Mouse (Mus musculus) forelimb bud, embryonic 11.5 days (tissue): ENCODE results near the gene Cbfa2t2.

Source experiments
- DNase-seq: peaks from one replicate; pipeline ENCODE4 v3.0.0-alpha.2; 2012; ENCODE audit warnings: low read depth, low spot score

The Cbfa2t2 gene

DNA sequence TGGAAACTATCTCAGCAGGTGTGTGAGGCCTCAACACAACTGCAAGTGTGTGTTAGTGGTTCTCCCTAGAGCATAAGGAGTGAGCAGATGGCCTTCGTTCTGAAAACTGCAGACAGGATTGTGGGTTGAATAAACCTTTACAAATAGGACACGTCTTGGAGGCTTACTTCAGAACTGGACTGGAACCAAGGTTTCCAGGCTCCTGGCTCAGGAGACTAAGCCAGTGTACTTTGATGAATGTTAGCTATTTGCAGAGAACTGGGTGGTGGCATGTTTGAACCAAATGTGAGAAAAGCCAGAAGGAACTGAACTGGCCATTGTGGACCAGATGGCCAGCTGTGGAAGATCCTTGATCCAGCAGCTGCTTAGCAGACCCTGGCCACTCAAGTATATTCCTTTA lies 102.0 kb downstream of the Cbfa2t2 start:
- no peak for DNase-seq

DNA sequence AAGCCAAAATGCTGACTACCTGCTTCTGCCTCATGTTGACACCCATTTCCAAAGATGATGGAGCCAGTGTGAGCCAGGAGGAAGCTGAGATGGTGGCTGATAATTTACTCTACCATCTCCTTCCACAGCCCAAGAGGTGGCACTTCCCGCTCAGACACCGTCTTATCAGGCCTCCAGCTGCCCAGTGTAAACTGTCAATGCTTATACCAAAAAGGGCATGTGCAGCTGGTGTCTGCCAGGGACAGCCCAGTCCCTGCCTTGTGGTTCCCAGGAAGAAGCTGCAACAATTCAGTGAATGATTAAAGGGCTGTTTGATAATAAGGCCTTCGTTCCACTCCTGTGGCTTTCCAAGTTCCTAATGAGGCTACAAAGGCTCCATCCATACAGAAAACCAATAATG lies 102.4 kb downstream of the Cbfa2t2 start:
- DNase-seq: no peak

DNA sequence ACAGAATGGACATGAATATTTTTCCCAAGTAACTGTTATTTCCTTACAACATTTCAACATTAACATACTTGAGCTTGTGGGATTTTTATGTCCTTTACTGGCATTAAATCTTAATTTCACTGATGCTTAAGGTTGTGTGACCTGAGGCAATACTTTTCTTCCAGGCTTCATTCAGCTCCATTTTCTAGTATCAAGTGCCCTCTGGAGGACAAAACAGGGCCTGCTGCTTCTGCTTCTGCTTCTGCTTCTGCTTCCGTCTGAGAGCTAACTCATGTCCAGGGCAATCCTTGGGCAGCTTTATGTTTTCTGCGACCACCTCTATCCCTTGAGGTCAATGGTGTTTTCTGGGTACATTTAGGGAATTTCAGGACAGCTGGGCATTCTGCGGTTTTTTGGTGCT lies 103.4 kb downstream of the Cbfa2t2 start:
- no peak for DNase-seq

DNA sequence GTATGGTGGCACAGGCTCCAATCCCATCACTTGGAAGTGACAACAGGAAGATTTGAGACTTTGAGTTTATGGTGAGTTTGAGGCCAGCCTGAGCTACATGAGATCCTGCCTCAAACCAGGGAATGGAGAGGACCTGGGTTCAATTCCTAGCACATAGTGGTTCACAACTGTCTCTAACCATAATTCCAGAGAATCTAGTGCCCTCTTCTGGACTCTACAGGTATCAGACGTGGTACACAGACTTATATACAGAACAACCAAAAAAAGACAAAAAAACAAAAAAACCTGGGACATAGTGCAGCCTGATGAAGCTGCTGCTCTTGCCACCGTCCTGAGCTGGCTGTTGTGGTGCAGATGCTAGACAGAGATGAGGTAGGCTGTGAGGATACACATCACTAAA lies 105.3 kb downstream of the Cbfa2t2 start:
- no peak for DNase-seq

DNA sequence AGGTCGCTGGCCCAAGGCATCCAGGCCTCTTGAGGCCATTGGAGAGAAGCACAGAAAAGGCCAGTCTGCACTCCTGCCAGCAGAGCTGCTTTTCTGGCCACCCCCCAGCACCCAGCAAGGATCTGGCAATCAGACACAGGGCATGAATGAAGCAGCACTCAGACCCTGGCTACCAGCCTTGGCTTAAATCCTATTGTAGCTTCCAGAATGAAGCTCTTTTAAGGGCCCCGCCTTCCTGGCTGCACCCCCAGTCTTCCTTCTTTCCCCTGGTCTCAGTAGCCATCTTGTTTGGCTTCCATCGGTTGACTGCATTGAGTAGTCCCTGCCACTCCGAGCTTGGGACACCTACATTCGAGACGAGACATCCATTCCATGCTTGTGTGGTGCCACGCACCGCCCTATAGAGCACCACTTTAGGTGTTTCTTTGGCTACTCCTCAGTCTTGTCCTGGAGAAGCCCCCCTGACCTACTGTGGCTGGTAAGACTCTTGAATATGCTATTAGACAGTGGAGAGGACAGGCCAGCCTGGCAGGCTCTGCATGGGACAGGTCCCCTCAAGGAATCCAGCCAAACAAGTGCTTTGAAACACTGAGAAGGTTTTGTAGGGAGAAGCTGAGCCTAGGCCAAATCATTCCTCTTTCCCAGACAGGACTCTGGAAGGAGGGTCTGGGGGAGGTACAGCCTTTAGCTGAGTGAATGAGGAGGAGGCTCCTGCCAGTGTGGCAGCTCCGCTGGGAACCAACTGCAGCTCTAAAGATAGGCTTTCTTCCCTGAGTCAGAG lies 107.5 kb downstream of the Cbfa2t2 start:
- no peak for DNase-seq

DNA sequence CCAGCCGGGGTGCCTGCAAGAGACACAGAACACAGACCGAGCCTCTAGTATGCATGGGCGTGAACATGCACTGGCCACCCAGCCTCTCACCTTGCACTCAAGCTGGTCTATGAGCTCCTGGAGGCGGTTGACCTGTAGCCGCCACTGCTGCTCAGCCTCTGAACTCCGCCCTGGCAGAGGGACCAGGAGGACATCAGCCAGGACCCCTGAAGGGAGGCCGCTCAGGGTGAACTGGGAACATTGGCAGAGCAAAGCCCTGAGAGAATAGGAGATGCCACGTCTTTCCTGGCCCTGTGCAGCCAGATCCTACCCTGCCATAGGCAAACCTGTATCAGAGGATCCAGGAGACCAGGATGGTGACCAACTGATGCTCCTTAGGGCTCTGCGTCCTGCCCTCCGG lies 110.4 kb downstream of the Cbfa2t2 start, which contains the start of gene 1700003F12Rik:
1700003F12Rik (plus strand) TSS at position 375 of the 400 bp plus-strand sequence.
- DNase-seq: no peak

DNA sequence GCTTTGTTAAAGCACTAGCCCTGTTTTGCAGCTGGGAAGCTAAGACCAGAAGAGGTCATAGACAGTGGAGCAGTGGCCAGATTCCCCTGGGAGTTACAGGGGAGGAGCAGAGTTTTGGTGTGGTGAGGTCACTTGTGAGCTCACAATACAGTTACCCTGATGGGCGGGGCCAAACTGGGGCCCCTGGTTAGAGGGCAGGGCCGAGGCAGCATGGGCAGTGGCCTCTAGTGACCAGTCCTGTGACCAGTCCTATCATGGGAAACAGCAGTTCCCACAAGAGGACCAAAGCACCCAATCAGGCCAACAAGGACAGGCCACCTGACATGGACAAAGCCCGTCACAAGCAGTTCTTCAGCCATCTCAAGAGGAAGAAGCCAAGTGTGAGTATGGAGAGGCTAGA lies 112.4 kb downstream of the Cbfa2t2 start:
- DNase-seq: no peak

DNA sequence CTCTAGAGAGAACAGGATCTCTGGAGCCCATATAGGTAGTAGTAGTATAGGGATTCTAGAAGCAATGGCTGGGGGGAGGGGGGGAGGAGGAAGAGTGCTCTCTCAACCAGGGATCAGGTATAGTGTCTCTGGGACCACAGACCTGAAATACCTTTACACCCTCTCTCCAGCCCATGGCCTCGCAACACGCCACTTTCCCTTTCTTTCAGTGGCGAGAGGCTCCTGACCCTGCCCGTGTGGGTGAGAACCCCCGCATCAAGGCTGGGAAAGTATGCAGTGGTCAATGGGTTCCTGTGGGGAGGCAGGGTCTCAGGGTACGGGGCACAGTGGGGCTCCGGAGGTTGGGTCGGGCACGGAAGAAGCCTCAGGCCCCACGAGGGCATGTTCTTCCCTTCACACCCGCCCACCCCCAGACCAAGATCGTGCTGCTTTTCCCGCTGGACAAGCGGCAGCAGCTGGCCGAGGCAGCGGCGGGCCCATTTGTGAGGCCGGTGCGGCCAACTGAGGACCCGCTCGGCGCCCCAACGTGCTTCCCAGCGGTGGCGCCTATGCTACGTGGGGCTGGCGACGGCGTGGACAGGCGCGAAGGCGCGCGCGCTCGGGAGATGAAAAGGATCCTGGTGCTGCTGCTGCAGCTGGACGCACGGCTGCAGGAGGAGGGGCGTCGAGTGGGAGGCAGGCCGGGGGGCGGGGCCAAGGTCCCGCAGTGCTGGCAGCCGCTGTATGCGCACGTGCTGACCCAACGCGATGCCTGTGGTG lies 113.0 kb downstream of the Cbfa2t2 start:
- peak; percentile 76 for DNase-seq

DNA sequence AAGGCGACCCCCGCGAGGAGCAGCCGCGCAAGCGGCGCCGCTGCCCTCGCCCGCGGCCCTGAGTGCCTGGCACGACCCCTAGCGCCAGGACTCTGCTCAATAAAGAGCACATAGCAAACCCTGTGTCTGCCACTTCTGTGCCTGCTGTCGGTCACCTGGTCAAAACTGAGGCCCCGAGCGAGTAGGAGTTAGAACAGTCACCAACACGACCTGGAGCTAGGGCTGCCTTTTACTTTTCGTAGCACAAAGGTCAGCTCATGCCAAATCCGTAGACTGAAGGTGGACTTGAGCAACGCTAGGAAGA lies 113.6 kb downstream of the Cbfa2t2 start:
- no peak for DNase-seq

DNA sequence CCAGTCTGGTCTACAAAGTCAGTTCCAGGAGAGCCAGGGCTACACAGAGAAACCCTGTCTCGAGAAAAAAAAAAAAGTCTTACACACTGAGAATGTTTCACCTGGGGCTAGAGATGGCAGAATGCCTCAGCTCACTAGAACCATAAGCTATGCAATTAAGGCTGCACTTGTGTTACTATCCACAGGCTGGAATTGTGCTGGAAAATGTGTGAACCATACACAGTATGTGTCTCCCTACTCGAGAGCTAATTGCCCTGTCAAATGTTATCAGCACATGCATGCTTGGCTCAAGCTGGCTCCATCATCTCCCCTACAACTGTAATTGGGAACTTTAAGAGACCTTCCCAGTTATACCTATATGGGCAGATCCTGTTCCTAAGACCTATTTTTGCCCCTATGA lies 114.7 kb downstream of the Cbfa2t2 start:
- no peak for DNase-seq

DNA sequence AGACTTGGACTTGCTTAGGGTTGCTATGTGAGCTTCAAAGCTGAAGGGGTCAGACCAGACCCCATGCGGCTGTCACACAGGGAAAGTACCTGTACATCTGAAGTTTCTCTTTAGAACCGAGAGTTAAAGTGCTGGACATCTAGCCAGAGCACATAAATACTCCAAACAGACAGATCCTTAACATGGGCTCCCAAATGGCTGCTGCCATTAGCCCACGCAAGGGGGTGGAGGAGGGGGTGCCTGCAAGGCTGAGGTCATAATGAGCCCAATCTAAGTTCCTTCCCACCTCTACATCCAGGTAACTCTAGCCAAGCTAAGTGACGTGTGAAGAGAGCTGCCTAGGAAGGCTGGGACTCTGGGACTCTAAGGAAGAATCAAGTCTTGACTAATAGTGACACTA lies 115.2 kb downstream of the Cbfa2t2 start, which contains the start of gene Actl10:
Actl10 (plus strand) TSS at position 301 of the 400 bp plus-strand sequence.
- no peak for DNase-seq

DNA sequence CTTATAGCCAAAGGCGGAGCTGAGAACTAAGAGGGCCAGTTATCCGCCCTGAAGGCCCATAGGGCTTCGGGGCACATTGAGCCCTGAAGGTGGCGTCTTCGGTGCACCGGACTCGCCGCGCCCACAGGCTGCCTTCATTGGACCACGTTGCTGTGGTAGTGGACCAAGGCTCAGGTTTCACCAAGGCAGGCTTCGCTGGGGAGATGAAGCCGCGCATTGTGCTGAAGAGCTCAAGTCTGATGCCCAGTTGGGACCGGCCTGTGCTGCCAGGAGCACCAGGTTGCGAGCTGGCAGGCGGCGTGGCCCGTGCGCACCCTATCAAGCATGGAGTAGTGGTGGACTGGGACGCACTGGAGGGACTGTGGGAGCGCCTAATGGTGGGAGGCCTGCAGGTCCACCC lies 115.6 kb downstream of the Cbfa2t2 start:
- DNase-seq: peak; percentile 37

DNA sequence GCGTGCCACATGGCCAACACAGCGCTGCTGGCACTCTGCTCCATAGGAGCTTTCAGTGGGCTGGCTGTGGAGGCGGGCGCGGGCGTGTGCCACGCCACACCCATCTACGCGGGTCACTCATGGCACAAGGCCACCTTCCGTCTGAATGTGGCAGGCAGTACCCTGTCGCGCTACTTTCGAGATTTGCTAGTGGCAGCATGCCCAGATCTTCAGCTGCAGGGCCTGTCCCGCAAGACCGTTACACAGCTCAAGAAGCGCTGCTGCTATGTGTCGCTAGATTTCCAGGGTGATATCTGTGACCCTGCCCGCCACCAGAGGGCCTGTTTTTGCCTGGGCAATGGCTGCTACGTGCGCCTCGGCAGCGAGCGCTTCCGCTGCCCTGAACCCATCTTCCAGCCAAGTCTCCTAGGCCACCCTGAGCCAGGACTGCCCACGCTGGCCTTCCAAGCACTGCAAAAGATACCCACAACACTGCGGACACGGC lies 116.2 kb downstream of the Cbfa2t2 start:
- peak; percentile 36 for DNase-seq

DNA sequence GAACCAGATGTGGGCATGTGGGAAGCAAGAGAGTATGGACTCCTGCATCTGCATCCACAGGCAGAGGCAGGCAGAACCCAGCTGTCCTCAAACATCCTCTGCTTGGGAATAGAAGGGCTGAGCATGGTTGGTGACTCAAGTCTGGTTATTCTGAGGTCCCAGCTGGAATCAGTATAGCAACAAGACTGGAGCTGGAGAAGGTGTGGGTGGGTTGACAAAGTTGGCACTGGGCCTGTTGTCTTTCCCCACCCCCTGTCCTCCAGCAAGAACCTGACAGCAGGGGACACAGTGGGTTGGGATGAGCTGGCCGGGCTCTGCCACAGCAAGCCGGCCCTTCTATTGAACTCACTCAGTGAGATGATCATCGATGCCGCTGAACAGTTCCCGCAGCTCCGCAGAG lies 119.0 kb downstream of the Cbfa2t2 start:
- DNase-seq: no peak

DNA sequence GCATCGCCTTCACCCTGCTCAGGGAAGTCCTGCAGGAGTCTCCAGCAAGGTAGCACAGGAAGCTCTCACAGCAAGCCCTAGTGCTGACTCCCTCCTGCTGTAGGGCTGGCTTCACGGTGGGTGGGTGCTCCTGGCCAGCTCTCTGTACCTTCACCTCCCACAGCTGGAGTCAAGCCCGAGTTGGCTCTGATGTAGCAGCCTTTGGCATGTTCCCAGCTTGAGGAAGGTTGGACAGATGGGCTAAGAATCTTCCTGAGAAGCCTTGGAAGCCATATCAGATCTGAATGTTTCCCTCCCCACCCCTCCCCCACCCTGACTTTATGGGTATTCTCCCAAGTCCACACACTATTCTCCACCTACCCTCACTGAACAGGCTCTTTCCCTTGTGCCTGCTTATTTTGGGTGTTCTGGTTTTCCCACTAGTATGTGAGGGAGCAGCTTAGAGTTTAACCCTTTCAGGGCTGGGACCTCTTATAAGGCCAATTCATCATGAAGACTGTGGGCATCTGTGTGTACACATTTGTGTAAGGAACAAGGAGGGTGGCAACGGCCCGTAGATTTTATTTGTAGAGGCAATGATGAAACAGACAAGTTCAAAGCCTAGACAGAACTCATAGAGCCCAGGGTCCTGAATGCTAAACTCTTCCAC lies 121.0 kb downstream of the Cbfa2t2 start:
- DNase-seq: no peak

DNA sequence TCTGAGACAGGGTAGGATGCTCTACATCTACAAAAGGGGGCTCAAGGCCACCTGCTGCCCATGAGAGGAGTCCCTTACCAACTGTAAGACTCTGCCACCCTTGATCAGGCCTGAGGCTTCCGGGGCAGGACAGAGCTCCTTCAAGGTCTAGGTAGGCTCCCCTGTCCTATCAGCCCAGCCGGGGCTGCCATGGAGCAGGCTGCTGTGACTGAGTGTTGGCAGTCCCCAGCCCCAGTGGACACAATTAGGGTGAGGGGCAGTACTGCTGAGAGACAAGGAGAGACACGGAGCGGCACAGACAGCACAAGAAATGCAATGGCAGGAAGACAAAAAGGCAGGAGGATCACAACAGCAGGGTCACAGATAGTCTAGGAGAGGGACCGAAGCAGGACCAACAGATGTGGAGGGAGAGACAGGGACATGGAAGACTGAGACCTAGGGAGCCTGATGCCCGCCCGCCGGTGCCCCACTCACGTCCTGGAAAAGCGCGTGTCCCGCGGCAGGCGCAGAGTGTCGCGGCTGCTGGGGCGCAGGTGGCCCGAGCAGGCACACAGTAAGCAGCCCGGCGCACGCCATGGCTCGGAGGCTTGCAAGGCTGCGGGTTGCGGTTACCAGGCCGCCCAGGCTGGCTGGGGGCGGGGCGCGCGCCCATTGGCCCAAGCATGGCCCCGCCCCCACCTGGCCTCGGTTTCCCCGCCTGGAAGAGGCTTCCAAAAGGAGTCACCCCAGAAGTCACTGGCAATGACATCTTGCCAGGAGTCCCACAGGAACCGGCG lies 122.2 kb downstream of the Cbfa2t2 start, which contains the start of gene Necab3:
Necab3 (minus strand) TSS at position 627 of the 776 bp plus-strand sequence.
- DNase-seq: no peak

DNA sequence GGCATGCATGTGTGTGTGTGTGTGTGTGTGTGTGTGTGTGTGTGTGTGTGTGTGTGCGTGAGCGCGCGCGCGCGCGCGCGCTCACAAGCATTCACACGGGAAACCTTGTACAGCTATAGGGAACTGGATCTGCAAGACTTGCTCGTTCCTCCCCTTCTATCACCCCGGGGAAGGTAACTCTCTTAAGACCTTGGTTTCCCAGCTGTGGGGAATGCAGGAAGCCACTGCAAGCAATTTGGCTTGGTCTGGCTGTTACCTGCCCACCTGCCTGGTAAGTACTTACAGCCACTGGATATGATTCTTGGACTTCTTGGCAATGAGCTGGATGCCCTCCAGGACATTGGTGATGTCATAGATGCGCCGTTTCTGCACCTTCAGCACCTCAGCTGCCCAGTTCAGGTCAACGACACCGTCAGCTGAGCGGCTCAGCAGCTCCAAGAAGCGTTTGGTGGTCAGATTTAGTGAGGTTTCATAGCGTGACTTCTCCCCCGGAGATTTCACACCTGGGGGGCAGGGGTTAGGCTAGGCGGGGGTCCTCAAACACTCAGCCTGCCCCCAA lies 127.4 kb downstream of the Cbfa2t2 start:
- DNase-seq: no peak

DNA sequence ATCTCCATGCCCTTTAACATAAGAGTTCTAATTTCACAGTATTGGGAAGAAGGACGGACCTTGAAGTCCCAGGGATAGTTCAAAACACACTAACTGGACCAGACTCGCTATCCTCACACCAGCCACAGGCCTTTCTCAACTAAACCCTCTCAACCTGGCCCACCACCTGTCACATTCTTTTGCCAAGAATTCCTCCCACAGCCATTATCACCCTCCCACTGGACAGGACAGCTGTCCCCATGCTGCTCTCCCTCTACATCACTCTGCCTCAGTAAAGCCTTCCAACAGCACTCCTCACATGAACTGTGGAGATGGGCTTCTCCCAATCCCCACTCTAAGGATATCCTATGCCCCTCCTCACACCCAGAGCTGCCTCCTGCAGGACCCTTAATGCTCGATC lies 129.3 kb downstream of the Cbfa2t2 start:
- no peak for DNase-seq

DNA sequence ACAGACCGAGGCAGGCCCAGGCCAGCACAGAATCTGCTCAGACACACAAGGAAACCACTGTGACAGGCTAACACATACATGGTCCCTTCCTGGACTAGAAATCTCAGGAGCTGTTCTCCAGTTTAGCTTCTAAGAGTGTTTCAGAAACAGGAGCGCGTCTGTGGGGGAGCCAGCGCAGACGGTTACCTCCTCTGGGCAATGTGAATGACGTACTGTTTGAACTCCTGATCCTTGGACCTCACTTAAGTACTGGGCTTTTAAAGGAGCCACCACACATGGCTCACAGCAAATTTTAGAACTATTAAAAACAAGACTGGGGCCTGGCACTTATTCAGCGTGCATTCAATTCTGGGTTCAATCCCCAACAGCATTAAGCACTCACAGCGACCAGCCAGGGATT lies 130.4 kb downstream of the Cbfa2t2 start:
- no peak for DNase-seq

DNA sequence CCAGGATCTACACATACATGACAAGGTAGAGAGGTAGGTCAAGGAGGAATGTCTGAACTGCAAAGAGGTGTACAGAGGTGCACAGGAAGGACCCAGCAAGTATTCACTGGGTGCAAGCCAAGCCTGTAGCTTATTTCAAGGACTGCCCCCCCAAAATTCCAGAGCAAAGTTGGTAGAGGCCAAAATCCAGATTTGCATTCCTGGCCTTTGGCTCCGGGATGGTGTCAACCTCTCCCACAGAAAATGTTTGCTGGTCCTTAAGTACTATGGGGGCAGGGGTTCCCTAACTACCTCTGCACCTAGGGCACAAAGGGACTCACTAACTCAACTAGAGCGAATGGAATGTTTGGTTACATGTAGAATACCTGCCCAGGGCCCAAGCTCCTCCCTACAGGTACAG lies 131.5 kb downstream of the Cbfa2t2 start:
- DNase-seq: no peak

DNA sequence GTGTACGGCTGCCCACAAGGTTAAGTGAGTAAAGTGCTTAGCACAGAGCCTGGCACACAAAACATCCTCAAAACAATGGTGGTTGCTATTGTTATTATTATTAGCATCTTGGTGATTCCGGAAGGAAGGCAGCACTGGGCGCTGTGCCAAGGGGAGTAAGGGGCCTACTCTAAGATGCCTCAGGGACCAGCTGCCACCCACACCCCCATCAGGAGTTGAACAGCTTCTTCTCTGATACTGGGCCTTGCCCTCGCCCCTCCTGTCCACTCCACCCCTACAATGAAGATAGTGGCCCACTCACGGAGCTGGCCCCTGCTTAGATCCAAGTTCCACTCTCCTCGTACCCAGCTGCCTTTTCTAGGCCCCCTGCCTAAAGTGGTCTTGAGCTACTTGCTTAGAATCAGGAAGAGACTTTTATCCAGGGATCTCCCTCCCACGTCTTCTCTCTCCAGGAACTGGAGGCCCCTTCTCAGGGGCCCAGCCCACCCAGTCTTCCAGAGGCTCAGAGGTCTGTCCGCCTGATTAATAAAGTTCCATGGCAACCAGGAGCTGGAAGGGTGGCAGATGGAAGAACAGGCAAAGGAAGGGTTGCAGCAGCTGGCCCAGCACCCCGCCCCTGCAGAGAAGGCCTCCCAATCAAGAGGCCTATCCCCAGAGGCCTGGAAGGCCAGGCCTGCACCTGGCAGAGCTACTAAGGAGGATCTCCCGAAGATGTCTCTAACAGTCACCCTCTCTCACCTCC lies 132.2 kb downstream of the Cbfa2t2 start:
- DNase-seq: no peak
